Mouse (Mus musculus): Measurements from ENCODE around the gene Gucy2f. TPM values are rescaled to one million over a fixed set of nuclear protein-coding genes. Genes with fewer than 3 reads are reported as not detected.

Gucy2f gene
- total and polyA plus RNA-seq, 3 experiments, result not detected

DNA sequence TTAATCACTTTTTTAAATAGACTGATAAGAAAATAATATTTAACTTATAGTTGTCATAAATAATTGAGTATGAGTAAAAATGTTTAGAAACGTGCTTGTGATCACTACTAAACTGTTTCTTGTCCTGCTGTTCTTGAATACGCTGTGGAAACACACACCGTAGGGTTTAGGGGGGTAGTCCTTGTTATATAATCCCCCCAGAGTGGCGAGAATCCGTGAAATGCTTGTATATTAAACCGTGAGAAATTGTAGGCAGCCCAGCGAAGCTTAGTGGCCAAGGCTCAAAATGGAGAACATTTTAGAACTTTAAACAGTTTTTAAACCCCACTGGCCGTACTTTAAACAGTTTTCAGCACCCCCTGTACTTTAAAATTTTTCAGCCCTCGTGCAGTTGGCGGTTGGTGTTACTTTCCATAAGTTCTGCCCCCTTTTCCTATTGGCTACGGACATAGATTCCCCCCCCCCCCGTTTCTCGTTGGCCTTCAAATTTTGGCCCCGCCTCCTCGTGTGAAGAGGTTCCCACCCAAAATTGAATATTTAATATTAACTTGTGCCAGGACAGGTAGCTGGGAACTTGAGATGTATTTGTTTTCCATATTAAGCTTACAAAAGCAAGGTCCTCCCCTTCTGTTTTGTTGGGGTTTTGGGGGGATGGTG is 30.8 kb upstream of the Gucy2f start (continued):
- TF ChIP-seq E2F4 (IDR thresholded peaks at IDR 0.05; ENCODE audit: borderline replicate concordance, low read depth, low read length) (no peak), RCOR1 (IDR thresholded peaks at IDR 0.05; ENCODE audit: low read depth, low read length) (no peak), MYC (IDR thresholded peaks at IDR 0.05; ENCODE audit: low read depth, low read length) (peak; percentile 21)

DNA sequence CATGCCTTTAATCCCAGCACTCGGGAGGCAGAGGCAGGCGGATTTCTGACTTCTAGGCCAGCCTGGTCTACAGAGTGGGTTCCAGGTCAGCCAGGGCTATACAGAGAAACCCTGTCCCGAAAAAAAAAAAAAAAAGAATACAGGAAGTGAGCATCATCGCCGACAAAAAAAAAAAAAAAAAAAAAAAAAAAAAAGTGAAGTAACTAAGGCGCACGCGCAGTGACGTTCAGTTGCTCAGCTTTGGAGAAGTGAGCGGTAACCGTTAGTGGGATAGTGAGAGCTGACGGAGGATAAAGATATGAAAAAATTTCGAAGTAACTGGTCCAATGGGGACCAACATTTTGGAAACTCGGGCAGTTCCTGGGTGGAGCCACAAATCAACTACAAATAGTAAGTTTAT is 29.8 kb upstream of the Gucy2f start, which contains the start of gene Nxt2:
Gene Nxt2 (plus strand): TSS at position 229 of the 400 bp plus-strand sequence.
- Histone ChIP-seq H3K4me3 (ENCODE audit: control insufficient read depth in 1 of 2, insufficient read depth in 1 of 2, low read depth in 2 of 2, low read length in 2 of 2) (peak within 1 kb of the TSS; percentile 50 to 58), H3K79me2 (ENCODE audit: control insufficient read depth, insufficient read depth, low read length, poor library complexity) (no peaks in the 10 kb centered on the region; the same call in 1 of the 2 replicates), H3K4me1 (ENCODE audit: control insufficient read depth in 1 of 2, insufficient read depth in 2 of 2, low read length in 2 of 2) (peaks cover 3 to 5% of the 10 kb centered on the region in 2 experiments; a peak in 3 of 4 replicates), H3K27ac (ENCODE audit: control insufficient read depth, low read depth, low read length) (peak within 1 kb of the TSS; percentile 87), H3K9ac (ENCODE audit: control insufficient read depth, low read depth, low read length, poor library complexity, severe bottlenecking) (peak within 1 kb of the TSS; percentile 64), H3K27me3 (ENCODE audit: control insufficient read depth in 1 of 2, insufficient read depth in 2 of 2, low read length in 2 of 2) (no peaks in the 10 kb centered on the region; a peak in 3 of 4 replicates), H3K9me3 (replicated peaks; ENCODE audit: insufficient read depth, low read length) (no peaks in the 10 kb centered on the region), H3K36me3 (ENCODE audit: control insufficient read depth in 1 of 2, insufficient read depth in 2 of 2, low read length in 2 of 2) (peaks cover 0 to 8% of the 10 kb centered on the region in 2 experiments; a peak in 2 of 4 replicates)
- no peak for DNase-seq (ENCODE audit: low read depth, low spot score)
- TF ChIP-seq ZNF384 (IDR thresholded peaks at IDR 0.05; ENCODE audit: low read depth, low read length), result 0 out of 2 replicates have a peak, but pooled peaks have one; percentile 54
- TF ChIP-seq POLR2AphosphoS2 (IDR thresholded peaks at IDR 0.05; ENCODE audit: low read length), result no peak

DNA sequence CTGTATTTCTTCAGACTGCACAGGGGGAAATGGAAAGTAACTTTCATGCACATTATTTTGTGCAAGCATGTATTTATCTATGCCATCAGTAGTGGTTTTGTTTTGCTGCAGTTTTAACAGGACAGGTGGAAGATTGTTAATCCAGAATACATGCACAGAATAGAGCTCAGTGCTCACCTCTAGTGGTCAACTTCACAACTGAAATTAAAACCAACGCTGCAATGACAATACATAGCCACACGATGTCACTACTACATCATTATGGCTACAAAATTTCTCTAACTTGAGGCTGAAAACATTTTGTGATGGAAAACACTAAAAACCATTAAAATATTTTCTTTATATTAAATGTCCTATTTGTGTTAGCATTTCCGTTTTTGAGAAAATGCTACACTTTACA is 3.6 kb upstream of the Gucy2f start:
- Histone ChIP-seq H3K27me3 (ENCODE audit: control insufficient read depth in 1 of 2, insufficient read depth in 2 of 2, low read length in 2 of 2) (peaks cover 0 to 4% of the 10 kb centered on the region in 2 experiments; a peak in 3 of 4 replicates), H3K4me1 (ENCODE audit: control insufficient read depth in 1 of 2, insufficient read depth in 2 of 2, low read length in 2 of 2) (no peaks in the 10 kb centered on the region), H3K36me3 (ENCODE audit: control insufficient read depth in 1 of 2, insufficient read depth in 2 of 2, low read length in 2 of 2) (no peaks in the 10 kb centered on the region), H3K27ac (ENCODE audit: control insufficient read depth, low read depth, low read length) (no peak overlapping the region), H3K4me3 (ENCODE audit: control insufficient read depth in 1 of 2, insufficient read depth in 1 of 2, low read depth in 2 of 2, low read length in 2 of 2) (no peak overlapping the region), H3K9me3 (replicated peaks; ENCODE audit: insufficient read depth, low read length) (no peaks in the 10 kb centered on the region), H3K9ac (ENCODE audit: control insufficient read depth, low read depth, low read length, poor library complexity, severe bottlenecking) (no peak overlapping the region), H3K79me2 (ENCODE audit: control insufficient read depth, insufficient read depth, low read length, poor library complexity) (no peaks in the 10 kb centered on the region)
- TF ChIP-seq USF2 (IDR thresholded peaks at IDR 0.05; ENCODE audit: borderline replicate concordance in 1 of 2, insufficient read depth in 1 of 2, low read depth in 1 of 2, low read length in 2 of 2), result no peak
- peak; percentile 95 for TF ChIP-seq SMC3 (IDR thresholded peaks at IDR 0.05; ENCODE audit: low read depth, low read length)
- TF ChIP-seq CTCF (IDR thresholded peaks at IDR 0.05 in 2 of 3, conservative IDR thresholded peaks at IDR 0.05 in 1 of 3; ENCODE audit: control insufficient read depth in 1 of 3, insufficient read depth in 1 of 3, low read depth in 2 of 3, low read length in 3 of 3, poor library complexity in 1 of 3, severe bottlenecking in 1 of 3), result peak; percentile 23 to 100 (median 92); a peak in 4 of 6 replicates
- 0 out of 2 replicates have a peak, but pooled peaks have one; percentile 13 for TF ChIP-seq TBP (IDR thresholded peaks at IDR 0.05; ENCODE audit: low read depth, low read length)
- TF ChIP-seq ZC3H11A (IDR thresholded peaks at IDR 0.05; ENCODE audit: low read depth, low read length), result peak; percentile 87
- no peak for TF ChIP-seq CHD1 (IDR thresholded peaks at IDR 0.05; ENCODE audit: low read depth, low read length)
- TF ChIP-seq BHLHE40 (IDR thresholded peaks at IDR 0.05; ENCODE audit: borderline replicate concordance, low read depth, low read length), result 0 out of 2 replicates have a peak, but pooled peaks have one; percentile 13
- no peak for TF ChIP-seq ELF1 (IDR thresholded peaks at IDR 0.05; ENCODE audit: low read depth, low read length)
- 0 out of 2 replicates have a peak, but pooled peaks have one; percentile 48 for TF ChIP-seq MYC (IDR thresholded peaks at IDR 0.05; ENCODE audit: low read depth, low read length)
- peak; percentile 98 for TF ChIP-seq RAD21 (IDR thresholded peaks at IDR 0.05; ENCODE audit: low read depth, low read length)
- TF ChIP-seq SIN3A (IDR thresholded peaks at IDR 0.05; ENCODE audit: low read length), result peak; percentile 57; the same call in 1 of the 2 replicates
- TF ChIP-seq MAX (IDR thresholded peaks at IDR 0.05; ENCODE audit: low read length), result no peak
- DNase-seq (ENCODE audit: low read depth, low spot score), result peak; percentile 72

Data from MEL (cell line).